Mouse (Mus musculus): Measurements from ENCODE around the gene Gm14401.
"Not testable (repeated sequence)": the region's sequence is repeated elsewhere in the genome, so short reads cannot be mapped to it uniquely, and the experiment has no call there.

Gene Gm14401

GRCm38 (mm10) chr2:177073432-177074423 is at the start of gene Gm14401:
Gene Gm14401, plus strand, starts transcription at chr2:177074320.
- not testable (repeated sequence) for H3K27me3 ChIP-seq (ENCODE audit: control insufficient read depth, insufficient read depth, low read length, poor library complexity, severe bottlenecking); H3K36me3 ChIP-seq (ENCODE audit: control insufficient read depth, insufficient read depth, low read length, poor library complexity, severe bottlenecking)
- DNase-seq (ENCODE audit: low read depth, low spot score), result peak; percentile 0

- H3K27me3 ChIP-seq (ENCODE audit: control insufficient read depth, insufficient read depth, low read length, poor library complexity, severe bottlenecking); DNase-seq (ENCODE audit: low read depth, low spot score); H3K36me3 ChIP-seq (ENCODE audit: control insufficient read depth, insufficient read depth, low read length, poor library complexity, severe bottlenecking): not testable (repeated sequence)
Measured at GRCm38 (mm10) chr2:177072807-177073206, 1.3 kb upstream of the Gm14401 start.

GRCm38 (mm10) chr2:177075015-177075414 is 895 bp downstream of the Gm14401 start:
- peak; percentile 0 for DNase-seq (ENCODE audit: low read depth, low spot score)
- H3K36me3 ChIP-seq (ENCODE audit: control insufficient read depth, insufficient read depth, low read length, poor library complexity, severe bottlenecking); H3K27me3 ChIP-seq (ENCODE audit: control insufficient read depth, insufficient read depth, low read length, poor library complexity, severe bottlenecking): not testable (repeated sequence)

GRCm38 (mm10) chr2:177079866-177080265 is 5.7 kb downstream of the Gm14401 start:
- not testable (repeated sequence) for DNase-seq (ENCODE audit: low read depth, low spot score); H3K36me3 ChIP-seq (ENCODE audit: control insufficient read depth, insufficient read depth, low read length, poor library complexity, severe bottlenecking); H3K27me3 ChIP-seq (ENCODE audit: control insufficient read depth, insufficient read depth, low read length, poor library complexity, severe bottlenecking)

GRCm38 (mm10) chr2:177109086-177109485 is 35.0 kb downstream of the Gm14401 start:
- not testable (repeated sequence) for DNase-seq (ENCODE audit: low read depth, low spot score); H3K27me3 ChIP-seq (ENCODE audit: control insufficient read depth, insufficient read depth, low read length, poor library complexity, severe bottlenecking); H3K36me3 ChIP-seq (ENCODE audit: control insufficient read depth, insufficient read depth, low read length, poor library complexity, severe bottlenecking)

- not testable (repeated sequence) for DNase-seq (ENCODE audit: low read depth, low spot score); H3K27me3 ChIP-seq (ENCODE audit: control insufficient read depth, insufficient read depth, low read length, poor library complexity, severe bottlenecking)
Measured at GRCm38 (mm10) chr2:177129097-177129496, 55.0 kb downstream of the Gm14401 start.

More at GRCm38 (mm10) chr2:177129097-177129496, 55.0 kb downstream of the Gm14401 start:
- not testable (repeated sequence) for H3K36me3 ChIP-seq (ENCODE audit: control insufficient read depth, insufficient read depth, low read length, poor library complexity, severe bottlenecking)
